Mouse (Mus musculus) brain, embryonic 14.5 days (tissue): ENCODE measurements around the gene Kcnq4. TPM values are rescaled to one million over a fixed set of nuclear protein-coding genes. Genes with fewer than 3 reads are reported as not detected.

Experiments
- DNase-seq: peaks from one replicate; pipeline ENCODE4 v3.0.0-alpha.2; 2011; ENCODE audit warnings: low read depth
- CTCF ChIP-seq: fragments of 200-500 bp; IDR thresholded peaks from 2 replicates; pipeline ENCODE4 v1.5.1; 2012; ENCODE audit warnings: inconsistent platforms, mild to moderate bottlenecking, moderate library complexity, borderline replicate concordance; ENCODE audit not compliant: insufficient read depth, insufficient read length; ENCODE audit errors: extremely low read depth
- POLR2A ChIP-seq: fragments of 200-500 bp; IDR thresholded peaks from 2 replicates; pipeline ENCODE4 v1.6.1; 2012; ENCODE audit warnings: mild to moderate bottlenecking, inconsistent platforms, borderline replicate concordance; ENCODE audit not compliant: poor library complexity, insufficient read depth, insufficient read length, severe bottlenecking; ENCODE audit errors: extremely low read depth
- polyA plus RNA-seq: library from polyadenylated mRNA; depleted of rRNA; stranded (reverse); fragments of >200 nt; gene quantifications from 2 replicates; pipeline ENCODE4 v1.2.3, GENCODE M21; 2012; rRNA removed

Gene Kcnq4
- polyA plus RNA-seq, result 10.9 and 11.8 TPM in 2 replicates

DNA sequence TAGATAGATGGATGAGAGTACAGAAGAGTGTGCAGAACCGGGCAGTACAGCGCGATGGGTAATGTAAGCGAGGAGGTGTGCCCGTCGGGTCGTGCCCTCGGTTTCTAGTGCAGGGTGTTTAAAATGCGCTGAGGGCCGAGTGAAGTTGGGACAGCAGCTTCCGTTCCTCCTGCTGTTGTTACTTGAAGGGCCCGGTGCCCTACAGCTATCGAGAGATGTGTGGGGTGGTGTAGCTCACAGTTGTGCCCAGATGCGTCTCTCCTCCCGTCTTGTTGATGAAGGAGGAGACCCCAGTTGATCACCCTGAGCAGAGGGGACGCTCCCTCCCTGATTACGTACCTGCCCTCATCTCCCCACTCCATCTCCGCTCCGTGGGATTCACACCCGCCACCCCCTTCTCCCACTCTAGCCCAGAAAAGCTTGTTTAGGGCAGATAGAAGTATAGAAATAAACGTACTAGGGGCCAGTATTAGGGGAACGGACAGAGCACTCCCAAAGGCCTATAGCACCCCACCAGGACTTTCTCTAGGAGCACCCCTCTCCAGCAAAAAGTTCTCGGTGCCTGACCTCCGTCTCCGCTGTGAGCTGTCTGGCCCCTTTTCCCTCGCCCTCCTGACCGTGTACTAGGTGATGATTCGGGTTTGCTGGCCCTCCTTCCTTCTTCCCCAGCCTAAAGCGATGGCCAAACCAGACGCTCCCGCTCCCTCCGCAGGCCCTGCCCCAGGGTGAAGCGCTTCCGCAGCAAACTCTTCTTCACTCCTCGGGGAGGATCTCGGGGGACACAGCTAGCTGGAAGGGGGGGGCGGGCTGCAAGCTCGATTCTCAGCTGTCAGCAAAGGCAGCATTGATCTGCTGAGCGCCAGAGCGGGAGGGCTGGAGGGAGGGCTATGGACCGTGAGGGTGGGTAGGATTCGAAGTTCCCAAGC is at the start of gene Kcnq4:
Gene Kcnq4 (minus strand): TSS at position 672 of the 926 bp plus-strand sequence.
- no peak for DNase-seq

DNA sequence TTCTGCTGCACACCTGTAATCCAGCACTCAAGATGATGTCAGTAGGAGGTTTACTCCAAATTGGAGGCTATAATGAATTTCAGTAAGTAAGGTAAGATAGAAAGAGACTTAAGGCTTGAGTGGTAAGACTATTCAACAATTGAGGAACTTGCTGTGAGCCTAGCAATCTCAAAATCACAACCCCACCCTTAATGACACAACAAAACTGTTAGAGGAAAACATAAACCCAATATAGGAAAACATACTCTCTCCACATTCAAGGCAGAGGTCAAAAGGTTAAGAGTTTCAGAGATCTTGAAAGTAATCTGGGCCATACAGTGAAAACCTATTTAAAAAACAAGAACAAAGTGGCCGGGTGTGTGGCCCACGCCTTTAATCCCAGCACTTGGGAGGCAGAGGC is 48.3 kb upstream of the Kcnq4 start:
- no peak for DNase-seq
- TF ChIP-seq CTCF (no peak), POLR2A (no peak)

More for the DNA sequence above, at the start of gene Kcnq4:
- TF ChIP-seq CTCF, result no peak
- no peak for TF ChIP-seq POLR2A

DNA sequence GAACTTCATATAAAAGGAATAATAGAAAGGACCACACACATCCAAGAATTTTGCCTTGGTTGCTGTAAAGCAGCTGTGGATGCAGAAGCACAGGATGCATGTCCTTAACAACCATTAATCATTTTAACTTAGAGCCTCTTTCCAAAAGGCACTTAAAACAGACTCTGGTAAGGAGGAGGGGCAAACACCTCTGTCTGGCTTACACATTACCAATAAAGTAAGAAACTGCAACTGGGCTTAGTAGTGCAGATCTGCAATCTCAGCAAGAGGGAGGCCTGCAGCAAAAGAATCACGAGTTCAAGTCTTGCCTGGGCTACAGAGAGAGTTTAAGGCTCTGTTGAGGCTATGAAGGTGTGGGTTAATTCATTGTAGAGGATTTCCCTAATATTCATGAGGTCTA is 47.2 kb upstream of the Kcnq4 start:
- TF ChIP-seq POLR2A, result no peak
- no peak for TF ChIP-seq CTCF
- no peak for DNase-seq

DNA sequence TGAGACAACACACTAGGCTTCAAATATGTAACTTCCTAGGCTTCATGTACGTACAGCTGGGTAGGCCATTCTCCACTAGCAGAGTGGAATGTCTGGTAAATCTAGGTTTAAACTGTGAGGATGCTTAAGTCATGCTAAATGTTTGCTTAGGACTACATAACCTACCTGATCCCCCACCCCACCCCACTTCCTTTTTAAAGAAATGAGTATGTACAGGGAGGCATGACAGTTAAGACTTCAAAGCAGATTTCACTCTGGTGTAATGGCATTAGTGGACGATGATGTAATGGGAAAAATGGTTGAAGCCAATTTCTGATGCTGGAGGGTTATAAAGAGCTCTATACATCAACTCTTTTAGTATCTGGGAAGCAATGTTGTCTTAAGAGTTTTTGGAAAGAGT is 44.5 kb upstream of the Kcnq4 start:
- TF ChIP-seq CTCF, result no peak
- no peak for TF ChIP-seq POLR2A
- DNase-seq, result peak; percentile 13

DNA sequence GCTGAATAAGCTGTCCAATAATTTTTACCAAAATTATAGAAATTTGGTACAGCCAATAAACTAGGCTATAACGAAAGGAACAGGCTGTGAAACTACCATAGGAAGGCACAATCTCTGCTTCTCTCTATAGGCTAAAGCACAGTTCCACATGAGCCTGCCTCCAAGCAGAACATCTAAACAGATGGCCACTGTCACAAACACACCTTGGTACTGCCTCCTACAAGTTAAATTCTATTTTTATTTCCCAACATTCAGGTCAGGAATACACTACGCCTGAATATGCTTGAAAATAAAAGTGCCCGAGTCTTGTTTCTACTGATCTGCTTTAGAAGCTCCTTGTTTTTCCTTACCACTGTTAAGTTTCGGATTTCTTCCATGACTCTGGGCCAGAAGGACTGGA is 41.6 kb upstream of the Kcnq4 start:
- TF ChIP-seq POLR2A, result no peak
- no peak for TF ChIP-seq CTCF

DNA sequence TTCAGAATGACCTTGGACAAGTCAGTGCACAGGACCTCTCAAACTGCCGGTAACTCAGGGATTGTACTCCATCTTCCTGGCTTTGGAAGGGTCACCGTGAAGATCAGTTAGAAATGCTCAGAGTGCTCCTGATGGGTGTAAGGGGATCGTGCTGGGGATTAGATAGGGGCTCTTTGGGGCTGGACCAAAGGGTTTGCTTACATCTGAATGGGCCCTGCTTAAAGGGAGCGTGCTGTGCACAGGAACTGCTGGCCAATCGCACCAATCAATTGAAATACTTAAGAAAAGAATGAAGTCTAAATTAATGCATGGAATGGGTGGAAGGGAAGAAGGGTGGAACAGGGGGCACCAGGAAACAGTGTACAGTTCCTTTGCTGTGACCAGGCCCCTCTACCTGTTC is 7.4 kb upstream of the Kcnq4 start:
- TF ChIP-seq POLR2A (no peak), CTCF (no peak)
- no peak for DNase-seq

More for the DNA sequence above, 41.6 kb upstream of the Kcnq4 start:
- DNase-seq, result no peak

DNA sequence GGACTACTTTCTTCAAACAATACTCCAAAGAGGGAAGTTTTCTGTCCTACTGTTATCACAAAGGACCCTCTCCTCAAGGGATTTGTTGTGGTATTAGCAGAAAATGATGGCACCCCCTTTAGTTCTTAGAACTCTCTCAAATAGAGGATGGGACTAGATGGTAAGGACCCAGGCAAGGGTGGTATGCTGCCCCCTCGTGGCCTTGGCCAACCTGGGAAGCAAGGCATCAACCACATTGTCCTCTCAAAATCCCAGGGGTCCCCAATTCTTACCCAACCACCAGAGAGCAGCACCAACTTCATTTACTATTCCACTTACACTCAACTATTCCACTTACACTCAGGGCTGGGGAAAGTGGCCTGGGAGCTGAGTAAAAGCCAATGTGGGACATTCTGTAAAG is 6.9 kb upstream of the Kcnq4 start:
- TF ChIP-seq CTCF (peak; percentile 78), POLR2A (no peak)
- DNase-seq, result peak; percentile 68

DNA sequence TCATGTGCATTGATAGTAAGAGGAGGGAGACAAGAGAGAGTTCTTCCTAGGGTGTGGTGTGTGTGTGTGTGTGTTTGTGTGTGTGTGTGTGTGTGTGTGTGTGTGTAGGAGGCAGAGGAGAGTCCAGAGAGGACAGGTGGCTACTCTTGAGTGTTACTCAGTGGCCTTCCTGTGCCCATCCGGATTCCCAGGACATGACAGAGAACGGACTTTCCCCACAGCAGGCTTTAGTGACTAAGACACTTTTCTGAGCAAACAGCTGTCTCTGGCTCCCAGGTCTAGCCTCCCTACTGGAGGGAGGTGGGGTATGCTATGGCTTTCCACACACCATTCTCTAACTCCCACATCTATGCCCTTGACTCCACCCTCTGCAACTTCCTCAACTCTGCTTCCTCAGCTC is 1.2 kb upstream of the Kcnq4 start:
- TF ChIP-seq POLR2A (no peak), CTCF (no peak)
- no peak for DNase-seq

DNA sequence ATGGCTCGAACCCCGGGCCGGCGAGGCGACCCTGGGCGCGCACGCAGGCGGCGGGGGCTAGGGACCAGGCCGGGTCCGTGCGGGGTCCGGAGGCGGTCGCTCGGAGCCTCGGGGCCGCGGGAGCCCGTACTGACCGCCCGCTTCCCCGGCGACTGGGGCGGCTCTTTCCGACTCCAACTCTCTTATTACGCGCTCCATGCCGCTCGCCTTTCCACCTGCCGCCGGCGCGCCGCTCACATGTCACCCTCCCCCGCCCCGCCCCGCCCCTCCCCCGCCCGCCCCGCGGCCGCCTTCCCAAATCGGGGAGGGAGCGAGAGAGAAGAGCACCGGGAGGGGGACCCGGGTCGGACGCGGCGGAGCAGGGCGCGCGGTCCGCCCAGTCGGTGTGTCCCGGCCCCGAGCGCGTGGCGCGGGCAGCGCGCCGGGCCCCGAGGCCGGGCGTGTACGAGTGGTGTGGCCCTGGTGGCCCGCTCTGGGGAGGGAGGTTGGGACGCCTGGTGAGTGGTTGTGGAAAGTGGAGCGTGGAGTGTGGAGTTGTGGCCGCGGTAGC is 1.1 kb downstream of the Kcnq4 start:
- no peak for DNase-seq
- TF ChIP-seq CTCF (no peak), POLR2A (no peak)

DNA sequence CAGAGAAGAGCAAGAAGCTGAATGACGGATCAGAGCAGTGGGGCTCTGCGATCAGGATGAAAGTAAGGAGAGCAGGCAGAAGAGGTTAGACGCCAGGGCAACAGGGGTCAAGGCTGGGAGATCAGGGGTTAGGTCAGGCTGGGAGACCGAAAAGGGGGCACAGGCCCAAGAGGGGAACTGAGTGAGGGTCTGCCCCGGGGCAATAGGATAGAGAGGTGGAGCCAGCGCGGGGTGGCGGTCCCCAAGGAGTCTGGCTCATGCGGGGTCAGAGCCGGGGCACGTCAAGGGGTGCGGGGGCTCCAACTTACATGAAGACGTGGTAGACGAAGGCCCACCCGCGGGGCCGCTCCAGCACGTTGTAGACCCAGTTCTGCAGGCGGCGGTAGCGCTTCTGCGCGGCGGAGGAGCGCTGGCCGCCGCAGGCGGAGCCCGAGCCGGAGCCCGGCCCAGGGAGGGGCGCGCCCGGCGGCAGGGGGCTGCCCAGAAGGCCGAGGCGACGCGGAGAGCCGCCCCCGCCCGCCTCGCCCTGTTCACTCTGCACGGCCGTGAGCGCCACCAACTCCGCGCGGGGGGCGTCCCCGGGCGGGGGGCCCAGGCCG is 1.8 kb downstream of the Kcnq4 start:
- peak; percentile 26 for DNase-seq
- TF ChIP-seq CTCF (no peak), POLR2A (no peak)

DNA sequence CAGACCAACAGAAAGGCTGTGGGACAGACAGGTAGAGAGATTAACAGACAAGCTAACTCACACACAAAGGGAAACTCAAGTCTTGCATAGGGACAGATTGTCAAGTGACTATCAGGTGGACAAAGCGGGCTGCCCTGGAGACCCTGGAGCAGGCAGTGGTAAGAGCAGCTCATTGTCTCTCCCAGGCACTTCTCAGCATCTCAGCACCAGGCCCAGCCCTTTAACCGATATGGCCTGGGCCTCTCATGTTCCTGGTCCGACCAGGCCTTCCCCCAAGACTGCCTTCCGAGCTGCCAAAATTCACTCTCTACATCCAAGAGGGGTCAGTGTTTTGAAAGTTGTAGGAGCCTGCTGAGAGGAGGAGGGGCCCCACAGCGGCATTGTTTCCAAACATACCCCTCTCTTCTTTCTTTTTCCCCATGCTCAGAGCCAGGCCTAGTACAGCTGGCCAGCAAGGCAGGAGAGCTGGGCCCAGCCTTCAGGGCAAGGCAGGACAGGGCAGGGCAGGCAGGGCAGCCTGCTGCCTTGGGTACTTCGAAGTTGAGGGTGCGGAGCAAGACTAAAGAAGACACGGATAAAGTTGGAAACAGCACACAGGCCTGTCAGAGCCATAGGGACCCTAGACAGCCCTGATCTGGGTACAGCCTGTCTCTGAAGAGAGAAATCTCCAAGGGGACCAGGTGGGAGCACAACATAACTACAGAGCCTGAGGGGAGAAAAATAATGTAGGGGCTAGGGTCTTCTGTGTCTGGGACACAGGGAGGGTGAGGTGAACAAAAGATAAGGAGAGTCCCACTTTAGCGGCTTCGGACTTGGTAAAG is 2.5 kb downstream of the Kcnq4 start:
- DNase-seq, result peak; percentile 32
- TF ChIP-seq CTCF, result no peak
- TF ChIP-seq POLR2A, result no peak

DNA sequence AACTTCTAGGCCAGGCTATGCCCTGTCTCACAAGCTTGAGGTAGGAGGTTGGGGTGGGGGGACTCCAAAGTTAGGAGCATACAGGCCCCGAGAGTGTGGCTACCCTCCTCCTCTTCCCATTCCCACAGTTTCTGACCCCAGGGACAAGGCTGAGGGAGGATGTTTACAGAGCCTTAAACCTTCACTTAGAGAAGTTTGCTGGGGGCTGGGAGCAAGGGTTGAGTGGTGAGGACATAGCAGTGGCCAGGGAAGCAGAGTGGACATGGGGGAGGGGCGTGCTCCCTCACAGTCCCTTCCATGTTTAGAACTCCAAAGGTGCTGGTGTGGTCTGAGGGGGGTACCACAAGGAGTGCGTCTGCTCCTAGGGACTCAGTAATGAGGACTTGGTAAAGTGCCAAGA is 4.8 kb downstream of the Kcnq4 start:
- no peak for DNase-seq

More for the DNA sequence above, 4.8 kb downstream of the Kcnq4 start:
- TF ChIP-seq CTCF (no peak), POLR2A (no peak)
